Comparison of ENCODE assay signal across 21 mouse cellular contexts in the genomic region with DNA sequence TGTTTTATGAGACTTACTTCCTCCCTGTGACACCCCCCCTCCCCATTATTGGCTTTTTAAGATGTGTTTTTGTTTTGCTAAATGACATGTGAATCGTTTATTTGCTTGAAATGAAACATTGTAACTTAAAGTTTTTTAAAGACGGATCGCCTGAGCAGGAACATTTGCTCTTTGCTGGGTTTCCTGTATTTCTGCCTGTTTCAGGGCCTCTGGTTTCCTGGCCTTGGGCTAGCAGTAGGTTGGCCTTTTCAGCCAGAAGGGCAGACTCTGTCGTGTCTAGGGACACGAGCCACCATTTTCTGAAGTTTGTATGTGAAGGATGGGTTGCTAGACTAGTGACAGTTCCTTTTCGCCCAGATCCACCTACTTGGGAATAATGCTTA. TPM values are rescaled to one million over a fixed set of nuclear protein-coding genes. Genes with fewer than 3 reads are reported as not detected.
DNase-seq lines count a peak whose midpoint lies in the region; ATAC-seq lines count a peak whose summit lies in the region.
"Had no signal": no experiment of that assay in that cellular context is flagged by ENCODE, and none has a peak within 500 bp of the region (broad histone marks: within the 10 kb centered on the region; RNA-seq: fewer than 3 reads in every experiment).

No protein-coding gene starts in this region.

- ATAC-seq in heart, embryonic 13.5 days (ENCODE audit: extremely low read depth, insufficient number of reproducible peaks, low FRiP score, low TSS enrichment): no peak
- no peak; the same call in 1 of the 2 replicates for ATAC-seq in kidney, embryonic 16.5 days (ENCODE audit: low FRiP score, low TSS enrichment)
- ATAC-seq in neural tube, embryonic 15.5 days (ENCODE audit: low FRiP score): no peak
- ATAC-seq in limb, embryonic 11.5 days (ENCODE audit: insufficient number of reproducible peaks, low FRiP score, low TSS enrichment, low read depth): no peak
- ATAC-seq: inflammation-experienced regulatory T-cells, adult 6 months had no signal

- no peak for DNase-seq in heart, postnatal 14 days
- no peak for DNase-seq in kidney, adult 8-10 months
- DNase-seq in neural tube, embryonic 10.5 days (ENCODE audit: extremely low spot score, low spot score): no peak
- DNase-seq in limb, embryonic 11.5 days (ENCODE audit: low spot score): no peak
- DNase-seq in cerebellum, adult 11 months: no peak
- DNase-seq: cerebellum, adult 11-12 months; cerebellum, postnatal 14 days; kidney, adult 9 months; lung, postnatal 36 days; right cerebral cortex, postnatal 14 days; thymus, adult 2 months had no signal

- 68% methylated on average over 6 of the region's 6 CpGs for WGBS in heart, embryonic 13.5 days
- 34% methylated on average over 6 of the region's 6 CpGs for WGBS in kidney, embryonic 16.5 days
- WGBS in neural tube, embryonic 15.5 days: 61% methylated on average over 6 of the region's 6 CpGs
- 33% methylated on average over 6 of the region's 6 CpGs for WGBS in limb, embryonic 11.5 days

- H3K4me3 ChIP-seq in heart, embryonic 13.5 days: no peak overlapping the region
- no peak overlapping the region for H3K4me3 ChIP-seq in kidney, embryonic 16.5 days (ENCODE audit: low read length)
- no peak overlapping the region for H3K4me3 ChIP-seq in neural tube, embryonic 15.5 days (replicated peaks)
- H3K4me3 ChIP-seq in limb, embryonic 11.5 days (ENCODE audit: low read depth, low read length): no peak overlapping the region
- H3K4me3 ChIP-seq: forebrain, embryonic 12.5 days; hindbrain, embryonic 13.5 days; layer of hippocampus, adult 2 months; midbrain, embryonic 12.5 days; stomach, embryonic 15.5 days had no signal

- intact Hi-C loops in heart, postnatal 14 days (cut with DNase I): no loop called here

- H3K9ac ChIP-seq in heart, embryonic 13.5 days: no peak overlapping the region
- no peak overlapping the region for H3K9ac ChIP-seq in kidney, embryonic 16.5 days (replicated peaks; ENCODE audit: low read length)
- no peak overlapping the region for H3K9ac ChIP-seq in neural tube, embryonic 15.5 days (replicated peaks)
- no peak overlapping the region for H3K9ac ChIP-seq in limb, embryonic 11.5 days (ENCODE audit: low read length)
- H3K9ac ChIP-seq: forebrain, embryonic 12.5 days; hindbrain, embryonic 13.5 days; lung, embryonic 14.5 days; midbrain, embryonic 12.5 days; stomach, embryonic 15.5 days had no signal

- no peaks in the 10 kb centered on the region for H3K27me3 ChIP-seq in heart, embryonic 13.5 days (replicated peaks)
- H3K27me3 ChIP-seq in kidney, embryonic 16.5 days (ENCODE audit: insufficient read depth, low read length): no peaks in the 10 kb centered on the region
- no peaks in the 10 kb centered on the region for H3K27me3 ChIP-seq in neural tube, embryonic 15.5 days (replicated peaks)
- H3K27me3 ChIP-seq in limb, embryonic 11.5 days (ENCODE audit: control insufficient read depth, insufficient read depth, low read length): no peaks in the 10 kb centered on the region
- H3K27me3 ChIP-seq: forebrain, embryonic 12.5 days; hindbrain, embryonic 13.5 days; midbrain, embryonic 12.5 days; stomach, embryonic 15.5 days had no signal

- H3K4me2 ChIP-seq in heart, embryonic 13.5 days: 0 out of 2 replicates have a peak overlapping the region, but pooled peaks have one; percentile 1
- H3K4me2 ChIP-seq in kidney, embryonic 16.5 days (replicated peaks; ENCODE audit: low read depth, low read length): no peak overlapping the region
- no peak overlapping the region for H3K4me2 ChIP-seq in neural tube, embryonic 15.5 days
- H3K4me2 ChIP-seq in limb, embryonic 11.5 days (ENCODE audit: low read depth, severe bottlenecking): no peak overlapping the region
- H3K4me2 ChIP-seq: forebrain, embryonic 12.5 days; hindbrain, embryonic 13.5 days; lung, embryonic 14.5 days; midbrain, embryonic 12.5 days; stomach, embryonic 15.5 days had no signal

- H3K27ac ChIP-seq in heart, embryonic 13.5 days (replicated peaks): peak overlapping the region; percentile 46; the same call in 1 of the 2 replicates
- H3K27ac ChIP-seq in kidney, embryonic 16.5 days (ENCODE audit: low read length): peak overlapping the region; percentile 88; the same call in 1 of the 2 replicates
- H3K27ac ChIP-seq in neural tube, embryonic 15.5 days (replicated peaks): peak overlapping the region; percentile 24; the same call in 1 of the 2 replicates
- H3K27ac ChIP-seq in limb, embryonic 11.5 days (replicated peaks; ENCODE audit: low read depth, low read length): 0 out of 2 replicates have a peak overlapping the region, but pooled peaks have one; percentile 6
- H3K27ac ChIP-seq: forebrain, embryonic 12.5 days; layer of hippocampus, adult 2 months; midbrain, embryonic 12.5 days; stomach, embryonic 15.5 days had no signal

- H3K9me3 ChIP-seq in heart, embryonic 13.5 days: 0 out of 2 replicates have a peak, but pooled peaks cover under 1% of the 10 kb centered on the region
- no peaks in the 10 kb centered on the region for H3K9me3 ChIP-seq in kidney, embryonic 16.5 days (ENCODE audit: low read length)
- no peaks in the 10 kb centered on the region for H3K9me3 ChIP-seq in neural tube, embryonic 15.5 days (replicated peaks)
- no peaks in the 10 kb centered on the region for H3K9me3 ChIP-seq in limb, embryonic 11.5 days (ENCODE audit: control insufficient read depth, low read length)
- H3K9me3 ChIP-seq: forebrain, embryonic 12.5 days; hindbrain, embryonic 13.5 days; midbrain, embryonic 12.5 days; stomach, embryonic 15.5 days had no signal

- H3K4me1 ChIP-seq in heart, embryonic 13.5 days: peaks cover 39% of the 10 kb centered on the region
- H3K4me1 ChIP-seq in kidney, embryonic 16.5 days (ENCODE audit: insufficient read depth, low read length): peaks cover 54% of the 10 kb centered on the region
- peaks cover 19% of the 10 kb centered on the region for H3K4me1 ChIP-seq in neural tube, embryonic 15.5 days
- H3K4me1 ChIP-seq in limb, embryonic 11.5 days (ENCODE audit: control insufficient read depth, insufficient read depth, low read length): peaks cover 16% of the 10 kb centered on the region

- H3K36me3 ChIP-seq in heart, embryonic 13.5 days: 0 out of 2 replicates have a peak, but pooled peaks cover under 1% of the 10 kb centered on the region
- no peaks in the 10 kb centered on the region for H3K36me3 ChIP-seq in kidney, embryonic 16.5 days (ENCODE audit: insufficient read depth, low read length)
- no peaks in the 10 kb centered on the region for H3K36me3 ChIP-seq in neural tube, embryonic 15.5 days
- H3K36me3 ChIP-seq in limb, embryonic 11.5 days (ENCODE audit: control insufficient read depth, insufficient read depth, low read length): no peaks in the 10 kb centered on the region
- H3K36me3 ChIP-seq: forebrain, embryonic 12.5 days; hindbrain, embryonic 13.5 days; midbrain, embryonic 12.5 days had no signal

RNA-seq across cellular contexts. Expression of a gene that starts 18.3 kb away (rescaled TPM):
- 6.1 and 6.8 TPM in 2 replicates for polyA plus RNA-seq in heart, embryonic 13.5 days (2015; fragmentation: Nextera tagmentation; extraction: Ambion mirVana)
- total RNA-seq in heart, postnatal 14 days (2021): 10 to 100 TPM; 11.9 to 14.7 TPM
- 12.5 and 15.7 TPM in 2 replicates for polyA plus RNA-seq in kidney, embryonic 16.5 days (2015; fragmentation: Nextera tagmentation; extraction: Ambion mirVana)
- 16.3 and 17.8 TPM in 2 replicates for polyA plus RNA-seq in neural tube, embryonic 15.5 days (2015; fragmentation: Nextera tagmentation; extraction: Ambion mirVana)
- polyA plus RNA-seq in limb, embryonic 11.5 days (2014; fragmentation: Nextera tagmentation; extraction: Ambion mirVana): 13.5 and 16.7 TPM in 2 replicates

Comparison
In these comparisons a context has a peak if more than half of its experiments do, and no peak if none do; other contexts are left out.
1. H3K27ac ChIP-seq: peak in every context shown above with its lines; median percentile 88 in kidney, embryonic 16.5 days; 46 in heart, embryonic 13.5 days; 24 in neural tube, embryonic 15.5 days; 6 in limb, embryonic 11.5 days.